Mouse (Mus musculus) layer of hippocampus, adult 18-20 months (tissue): ENCODE results near the gene Papss1. TPM values are rescaled to one million over a fixed set of nuclear protein-coding genes. Genes with fewer than 3 reads are reported as not detected.

Experiments used
- DNase-seq, 2 experiments: peaks; one replicate each; pipeline ENCODE4 v3.0.0; 2022; ENCODE audit warnings: low spot score in 2 of 2
- total RNA-seq, 2 experiments: library from RNA; stranded (reverse); gene quantifications; 2 replicates each; pipeline ENCODE4 v1.2.3; 2021

Gene Papss1
- total RNA-seq, 2 experiments from 2014 or later = 71.5 to 76.5 TPM

DNA sequence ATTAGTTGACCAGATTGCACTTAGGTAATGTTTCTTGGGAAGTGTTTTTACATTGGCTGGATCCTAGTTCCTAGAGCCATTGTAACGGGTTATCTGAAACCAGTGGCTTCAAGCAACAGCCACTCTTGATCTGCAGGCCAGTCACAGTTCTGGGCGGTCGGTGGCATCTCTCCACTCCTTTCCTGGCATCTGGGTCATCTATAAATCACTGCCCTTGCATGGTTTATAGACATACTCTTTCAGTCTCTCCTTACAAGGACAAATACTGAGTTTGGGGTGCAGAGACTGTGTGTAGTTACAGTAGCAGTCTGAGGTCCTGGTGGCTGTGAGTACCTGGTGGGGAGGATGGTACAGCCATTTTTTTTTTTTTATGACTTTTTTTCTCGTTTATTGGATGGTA is 15.5 kb downstream of the Papss1 start:
- DNase-seq = no peak

DNA sequence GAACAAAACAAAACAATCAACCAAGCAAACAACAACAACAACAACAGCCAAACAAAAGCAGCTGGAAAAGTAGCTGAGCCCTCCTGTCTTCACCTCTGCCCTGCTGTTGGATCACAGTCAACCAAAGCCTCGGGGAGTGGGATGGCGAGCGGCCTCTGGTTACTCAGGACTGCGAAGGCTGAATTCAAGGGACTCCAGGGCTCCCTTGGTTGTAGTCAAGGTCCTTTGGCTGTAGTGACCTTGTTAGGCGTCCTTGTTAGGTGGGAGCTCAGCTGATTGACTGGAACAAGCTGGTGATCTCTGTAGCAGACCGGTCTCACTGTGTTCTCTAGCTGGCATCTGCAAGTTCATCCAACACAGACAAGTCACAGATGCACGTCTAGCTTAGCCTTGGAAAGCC is 16.5 kb downstream of the Papss1 start:
- DNase-seq = no peak

DNA sequence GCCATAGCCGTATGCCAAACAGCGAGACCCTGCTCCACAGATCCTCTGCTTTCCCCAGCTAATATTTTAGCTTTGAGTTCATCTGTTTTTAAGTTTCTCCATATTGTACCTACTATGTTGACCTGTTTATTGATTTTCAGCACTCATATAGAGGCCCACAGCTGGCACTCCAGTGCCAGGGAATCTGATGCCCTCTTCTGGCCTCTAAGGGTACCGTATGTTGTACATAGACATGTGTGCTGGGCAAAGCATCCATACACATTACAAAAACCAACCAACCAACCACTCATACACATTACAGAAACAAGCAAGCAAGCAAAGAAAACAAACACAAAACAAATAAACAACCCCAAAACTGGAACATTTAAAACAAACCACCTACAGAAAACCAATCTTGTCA is 22.2 kb downstream of the Papss1 start:
- no peak for DNase-seq

DNA sequence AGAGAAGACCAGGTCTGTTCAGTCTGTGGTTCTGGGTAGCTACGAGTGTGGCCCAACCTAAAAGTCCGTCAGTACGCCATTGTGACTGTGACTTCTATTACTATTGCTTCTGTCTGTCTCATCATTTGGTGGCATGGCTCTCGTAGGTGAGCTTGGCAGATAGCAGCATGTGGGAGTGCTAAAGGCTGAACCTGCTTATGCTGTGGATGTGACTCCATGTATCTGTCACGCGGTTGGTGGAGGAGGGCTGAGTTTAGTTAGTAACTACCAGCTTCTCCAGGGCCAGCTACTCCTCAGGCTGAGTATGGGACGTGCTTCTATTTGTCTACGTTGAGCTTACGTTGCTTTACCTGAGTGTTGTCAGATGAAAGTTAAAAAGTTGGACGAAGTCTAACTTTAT is 23.4 kb downstream of the Papss1 start:
- peak in 1 of 2 experiments; percentile 32 for DNase-seq

DNA sequence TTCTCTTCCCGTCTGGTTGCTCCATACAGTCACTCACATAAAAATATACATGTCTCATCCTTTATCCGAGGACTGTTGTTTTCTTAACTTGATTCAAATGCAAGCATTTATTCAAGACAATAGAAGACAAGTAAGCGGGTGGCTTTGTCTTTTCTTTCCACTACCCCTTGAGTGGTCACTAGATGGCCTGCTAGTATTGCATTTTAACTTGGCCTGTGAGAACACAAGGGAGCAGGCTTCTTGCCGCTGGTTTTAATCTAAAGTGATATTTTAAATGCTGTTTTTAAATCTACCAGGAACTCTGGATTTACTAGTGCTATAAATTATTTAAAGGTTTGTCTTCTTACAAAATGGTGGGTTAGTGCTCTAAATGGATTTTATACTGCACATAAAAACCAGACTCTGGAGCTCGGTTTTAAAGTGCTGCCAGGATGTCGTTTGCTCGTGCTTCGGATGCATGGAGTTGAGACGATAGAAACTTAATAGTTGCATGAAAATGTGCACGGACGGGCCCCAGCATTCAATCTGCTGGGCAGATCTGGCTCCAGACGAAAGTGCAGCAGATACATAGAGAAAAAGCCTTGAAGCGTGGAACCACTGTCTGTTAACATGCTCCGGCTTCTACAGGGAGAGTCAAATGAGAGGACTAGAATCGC is 28.7 kb downstream of the Papss1 start:
- no peak for DNase-seq

DNA sequence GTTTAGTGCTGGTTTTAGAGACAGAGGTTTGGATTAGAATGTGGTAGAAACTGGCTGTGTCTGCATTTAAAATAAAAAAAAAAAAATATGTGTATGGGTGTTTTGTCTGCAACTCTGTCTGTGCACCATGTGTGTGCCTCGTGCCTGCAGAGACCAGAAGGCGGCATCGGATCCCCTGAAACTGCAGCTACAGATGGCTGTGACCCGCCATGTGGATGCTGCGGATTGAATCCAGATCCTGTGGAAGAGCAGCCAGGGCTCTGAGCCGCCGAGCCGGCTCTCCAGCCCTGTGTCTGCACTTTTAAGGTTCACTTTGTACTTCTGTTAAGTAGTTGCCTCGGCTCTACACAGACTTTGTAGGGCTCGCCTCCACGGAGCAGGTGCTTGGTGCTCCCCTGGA is 29.8 kb downstream of the Papss1 start:
- peak; percentile 54 to 83 for DNase-seq

DNA sequence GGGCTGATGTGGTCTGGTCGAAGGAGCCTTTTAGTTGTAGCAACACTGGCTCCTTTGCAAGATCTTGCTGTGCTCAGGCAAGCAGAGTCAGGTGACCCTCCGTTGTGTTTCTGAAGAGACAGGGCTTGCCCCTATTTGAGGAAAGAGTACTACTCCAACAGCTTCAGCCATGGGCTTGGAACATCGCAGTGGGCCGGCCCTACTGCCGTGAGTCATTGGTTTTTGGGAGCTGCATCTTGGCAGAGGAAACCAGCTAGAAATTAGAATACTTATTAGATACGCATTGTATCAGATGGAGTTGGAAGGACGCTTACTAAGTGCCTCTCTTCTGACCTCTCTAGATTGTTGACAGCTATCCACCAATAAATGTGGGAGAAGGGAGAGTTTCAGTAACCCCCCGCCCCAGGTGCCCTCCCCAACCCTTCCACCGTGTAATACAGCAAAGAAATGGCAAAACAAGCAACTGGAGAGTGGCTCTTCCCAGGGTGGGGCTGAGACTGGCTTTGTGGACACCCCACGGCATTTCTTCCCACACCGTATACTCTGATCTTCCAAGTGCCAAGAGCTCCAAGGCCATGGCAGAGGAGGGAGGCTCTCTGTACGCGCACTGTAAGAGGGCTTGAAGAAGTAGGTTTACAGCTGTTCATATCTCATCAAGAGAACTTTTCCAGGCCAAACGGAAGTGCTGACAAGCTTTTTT is 31.1 kb downstream of the Papss1 start:
- no peak for DNase-seq

DNA sequence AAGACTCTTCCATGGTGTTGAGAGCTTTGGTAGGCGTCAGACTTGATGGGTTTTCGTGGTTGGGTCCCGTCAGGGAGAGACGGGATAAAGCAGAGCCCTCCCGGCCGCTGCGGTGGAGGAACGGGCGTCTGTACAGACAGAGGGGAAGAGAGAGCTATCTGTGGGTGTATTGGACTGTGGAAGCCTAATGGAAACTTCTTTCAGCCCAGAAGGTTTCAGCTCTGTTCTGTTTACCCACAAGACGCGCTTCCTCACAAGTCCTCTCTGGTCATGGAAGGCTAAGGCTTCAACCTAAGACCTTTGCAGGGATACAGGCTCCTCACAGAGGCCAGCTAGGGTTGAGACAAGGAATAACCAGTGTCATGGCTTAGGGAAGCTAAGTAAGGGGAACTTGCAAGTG is 36.2 kb downstream of the Papss1 start:
- no peak for DNase-seq

DNA sequence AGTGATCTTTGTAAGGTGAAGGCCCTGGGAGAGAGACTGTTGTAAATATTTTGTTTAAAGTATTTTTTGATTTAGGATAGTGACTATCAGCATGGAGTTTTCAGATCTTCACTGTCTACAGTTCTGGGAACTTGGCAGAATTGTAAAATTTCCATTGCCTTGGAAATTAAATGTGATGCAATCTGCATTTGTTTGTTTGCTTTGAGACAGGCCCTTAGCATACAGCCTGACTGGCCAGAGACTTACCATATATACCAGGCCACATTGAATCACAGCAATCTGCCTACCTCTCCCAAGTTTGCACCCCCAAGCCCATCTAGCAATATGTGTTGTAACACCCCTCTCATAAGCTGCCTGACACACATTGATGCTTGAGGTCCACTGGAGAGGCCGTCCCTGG is 36.8 kb downstream of the Papss1 start:
- DNase-seq = no peak

DNA sequence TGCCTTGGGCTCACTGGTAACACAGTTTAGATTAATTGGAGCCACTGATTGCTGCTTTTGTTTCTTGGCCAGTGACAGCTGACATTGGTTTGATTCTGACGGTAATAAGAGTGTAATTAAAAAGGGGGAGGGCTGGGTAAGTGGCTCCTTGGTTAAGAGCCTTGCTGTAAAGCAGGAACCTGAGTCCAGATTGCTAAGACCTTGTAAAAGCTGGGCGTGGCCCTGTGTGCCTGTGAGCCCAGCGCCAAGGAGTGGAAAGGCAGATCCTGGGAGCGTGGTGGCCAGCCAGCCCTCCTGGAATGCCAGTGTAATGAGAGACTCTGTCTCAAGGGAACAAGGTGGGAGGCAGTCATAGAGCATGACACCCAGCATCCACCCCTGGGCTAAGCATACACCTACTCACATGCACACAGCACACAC is 38.4 kb downstream of the Papss1 start:
- DNase-seq = no peak

DNA sequence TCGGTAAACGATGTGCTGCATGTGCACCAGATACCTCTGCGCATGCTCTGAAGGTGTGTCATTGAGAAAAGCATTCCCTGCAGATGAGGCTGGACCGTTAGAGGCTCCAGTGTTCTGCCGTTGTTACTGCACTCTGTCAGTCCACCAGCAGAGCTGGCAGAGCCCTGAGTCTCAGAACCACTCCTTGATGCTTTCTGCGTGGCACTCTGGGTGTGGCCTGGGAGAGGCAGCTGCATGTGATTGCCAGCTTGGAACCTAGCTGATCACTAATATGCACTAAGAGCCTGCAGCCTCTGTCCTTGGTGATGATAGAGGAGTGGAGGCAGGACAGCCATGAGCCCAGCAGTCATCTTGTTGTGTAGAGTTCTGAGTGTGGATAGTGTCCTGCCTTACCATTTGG is 43.5 kb downstream of the Papss1 start:
- DNase-seq = no peak

DNA sequence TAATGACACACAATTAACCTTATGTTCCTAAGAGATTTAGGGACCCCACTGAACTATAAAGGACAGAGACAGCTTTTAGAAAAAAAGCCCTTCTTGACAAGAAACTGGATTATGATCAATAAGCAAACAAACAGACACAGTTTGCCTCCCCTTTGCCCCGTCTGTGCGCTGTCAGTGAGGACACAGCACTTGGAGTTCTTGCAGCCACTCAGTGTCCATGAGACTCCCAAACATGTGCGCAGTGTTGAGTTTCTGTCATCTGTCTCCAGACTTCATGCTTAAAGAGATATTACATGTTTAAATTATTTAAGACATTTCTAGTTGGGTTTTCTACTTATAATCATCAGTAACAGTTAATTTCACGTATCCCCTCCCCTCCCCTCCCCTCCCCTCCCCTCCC is 45.1 kb downstream of the Papss1 start:
- no peak for DNase-seq

DNA sequence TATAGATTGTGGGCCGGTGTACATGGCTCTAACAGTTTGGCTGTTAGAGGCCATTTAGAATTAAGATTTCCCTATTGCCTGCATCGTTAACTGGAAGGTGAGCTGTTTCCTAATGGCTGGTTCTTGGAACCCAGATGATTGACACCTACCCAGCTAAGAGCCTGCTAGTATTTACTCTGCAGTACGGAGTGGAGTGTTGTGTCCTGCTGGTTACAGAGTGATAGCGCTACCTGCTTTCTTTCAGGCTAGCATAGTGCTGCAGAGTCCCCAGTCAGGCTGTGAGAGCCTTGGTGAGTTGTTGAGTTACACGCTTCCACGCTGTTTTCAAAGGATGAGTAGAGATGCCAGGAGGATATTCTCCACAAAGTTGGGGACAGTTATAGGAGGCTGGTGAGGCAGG is 46.0 kb downstream of the Papss1 start:
- DNase-seq = no peak

DNA sequence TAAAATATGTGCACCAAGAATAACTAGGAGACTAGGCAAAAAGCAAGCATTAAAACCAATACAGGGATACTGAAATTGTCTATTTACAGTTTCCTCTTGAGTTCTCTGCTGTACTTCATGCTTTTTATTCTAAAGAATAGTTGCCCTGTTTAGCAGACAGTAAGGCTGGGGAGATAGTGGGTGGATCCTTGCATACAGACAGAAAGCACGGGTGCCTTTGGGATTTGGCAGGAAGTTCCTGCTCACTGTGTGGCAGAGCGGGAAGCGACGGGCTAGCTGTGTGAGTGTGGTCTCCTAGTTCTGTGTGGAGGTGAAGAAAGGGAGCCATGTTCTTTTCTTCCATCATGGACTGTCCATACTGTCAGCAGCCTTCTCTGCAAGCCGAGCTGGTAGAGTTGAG is 48.3 kb downstream of the Papss1 start:
- peak in 1 of 2 experiments; percentile 28 for DNase-seq

DNA sequence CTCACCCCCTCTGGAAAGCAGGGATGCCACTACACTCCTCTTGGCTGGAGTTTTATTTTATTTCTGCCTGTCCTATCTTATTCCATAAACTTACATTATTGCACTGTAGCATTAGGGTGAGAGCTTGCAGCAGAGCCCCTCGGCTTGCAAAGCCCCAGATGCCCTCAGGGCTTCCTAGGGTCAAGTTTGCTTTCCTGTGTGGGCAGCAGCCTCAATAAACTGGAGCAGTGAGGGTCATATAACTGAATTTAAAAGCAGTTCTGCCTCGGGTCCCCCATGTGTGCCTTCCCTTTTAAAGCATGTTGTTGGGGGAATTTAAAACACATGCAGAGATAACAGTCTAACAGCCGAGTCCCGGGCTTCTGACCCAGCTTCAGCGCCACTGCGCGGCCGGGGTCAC is 49.5 kb downstream of the Papss1 start:
- DNase-seq = no peak

DNA sequence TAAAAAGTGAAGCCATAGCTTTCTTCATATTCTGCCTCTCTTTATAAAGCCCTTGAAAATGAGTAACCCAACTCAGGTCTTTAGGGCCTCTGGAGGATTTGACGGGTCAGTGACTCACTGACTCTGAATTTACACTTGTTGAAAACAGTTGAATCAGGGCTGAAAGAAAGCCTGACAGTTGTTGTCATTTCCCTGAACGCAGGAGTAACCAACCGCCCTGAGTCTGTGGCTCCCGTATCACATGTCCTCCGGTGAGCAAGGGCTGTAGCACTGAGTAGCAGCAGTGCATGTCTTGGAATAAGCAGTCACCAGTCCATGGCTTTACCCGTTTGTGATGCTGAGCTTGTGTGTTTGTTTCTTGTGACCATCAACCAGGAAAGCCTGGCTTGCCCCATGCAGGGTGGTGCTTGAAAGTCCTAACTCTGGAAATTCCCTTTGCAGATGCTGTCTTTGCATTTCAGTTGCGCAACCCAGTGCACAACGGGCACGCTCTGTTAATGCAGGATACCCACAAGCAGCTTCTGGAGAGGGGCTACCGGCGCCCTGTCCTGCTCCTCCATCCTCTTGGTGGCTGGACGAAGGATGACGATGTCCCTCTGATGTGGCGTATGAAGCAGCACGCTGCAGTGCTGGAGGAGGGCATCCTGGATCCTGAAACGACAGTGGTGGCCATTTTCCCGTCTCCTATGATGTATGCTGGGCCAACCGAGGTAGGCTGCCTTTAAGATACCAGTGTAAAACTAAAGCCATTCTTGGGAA is 54.2 kb downstream of the Papss1 start:
- no peak for DNase-seq

DNA sequence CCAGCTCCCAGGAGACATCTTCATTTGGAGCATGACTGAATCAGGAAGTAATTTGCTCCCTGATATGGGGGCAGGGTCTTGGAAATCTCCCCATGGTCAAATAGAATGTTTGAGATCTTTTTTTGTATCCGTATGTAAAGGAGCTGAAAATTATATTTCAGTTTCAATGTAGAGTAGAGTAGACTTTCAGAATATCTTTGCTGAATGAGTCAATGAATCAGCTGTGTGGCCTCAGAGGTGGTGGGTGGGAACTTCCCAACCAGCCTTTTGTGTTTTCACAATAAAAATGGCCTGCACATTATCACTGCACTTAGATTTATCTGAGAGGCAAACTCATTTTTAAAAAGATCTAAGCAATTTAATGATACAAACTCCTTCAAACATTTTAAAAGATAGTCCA is 58.6 kb downstream of the Papss1 start:
- DNase-seq = no peak

DNA sequence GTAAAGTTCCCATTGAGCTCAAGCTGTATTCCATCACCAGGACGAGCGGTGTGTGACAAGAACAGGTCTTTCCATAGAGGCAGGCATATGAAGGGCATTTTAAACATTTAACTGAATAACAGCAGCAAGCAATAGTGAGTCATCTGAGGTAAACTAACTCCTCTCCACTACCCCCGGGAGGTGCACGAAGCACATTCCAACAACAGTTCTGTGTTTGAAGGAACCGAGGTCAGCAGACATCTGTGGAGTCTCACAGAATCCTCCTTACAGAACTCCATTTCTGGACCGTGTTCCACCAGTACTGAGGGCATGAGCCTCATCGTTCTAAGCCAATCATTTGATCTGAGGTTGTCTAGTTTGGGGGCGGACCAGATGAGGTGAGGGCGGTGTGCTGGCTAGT is 59.5 kb downstream of the Papss1 start:
- DNase-seq = no peak

DNA sequence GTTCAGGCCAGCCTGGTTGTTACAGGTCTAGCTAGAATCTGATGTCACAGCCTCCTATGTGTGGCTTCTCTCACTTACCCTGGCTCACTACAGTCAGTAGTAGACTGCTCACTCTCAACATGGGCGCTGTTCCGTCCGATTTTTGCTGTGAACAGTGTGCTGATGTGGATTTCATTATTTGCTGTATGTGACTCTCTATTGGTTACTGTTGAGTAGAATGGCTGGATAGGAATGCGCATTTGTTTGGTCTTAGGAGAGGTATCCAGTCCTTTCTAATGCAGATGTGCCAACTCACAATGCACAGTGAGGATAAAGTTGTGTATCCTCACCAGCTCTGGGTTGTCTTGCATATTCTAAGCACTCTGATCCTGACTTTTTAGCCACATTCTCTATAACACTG is 62.9 kb downstream of the Papss1 start:
- DNase-seq = no peak

DNA sequence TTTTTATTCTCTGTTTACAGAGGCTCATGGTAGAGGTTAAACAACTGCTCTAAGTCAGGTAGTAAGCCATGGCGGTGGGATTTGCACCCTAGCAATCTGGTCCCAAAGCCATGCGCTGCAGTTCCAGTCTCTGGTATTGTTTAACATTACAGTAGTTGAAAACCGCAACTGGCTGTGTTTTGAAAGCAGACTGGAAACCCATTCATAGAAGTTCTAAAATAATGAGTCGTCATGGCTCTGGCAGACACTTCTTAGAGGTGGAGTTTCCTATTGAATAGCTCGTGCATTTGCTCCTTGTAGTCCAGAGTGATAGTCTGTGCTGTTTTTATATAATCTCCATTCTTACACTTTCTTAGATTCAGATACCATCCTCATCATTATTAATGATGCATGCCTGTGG is 63.7 kb downstream of the Papss1 start:
- no peak for DNase-seq

DNA sequence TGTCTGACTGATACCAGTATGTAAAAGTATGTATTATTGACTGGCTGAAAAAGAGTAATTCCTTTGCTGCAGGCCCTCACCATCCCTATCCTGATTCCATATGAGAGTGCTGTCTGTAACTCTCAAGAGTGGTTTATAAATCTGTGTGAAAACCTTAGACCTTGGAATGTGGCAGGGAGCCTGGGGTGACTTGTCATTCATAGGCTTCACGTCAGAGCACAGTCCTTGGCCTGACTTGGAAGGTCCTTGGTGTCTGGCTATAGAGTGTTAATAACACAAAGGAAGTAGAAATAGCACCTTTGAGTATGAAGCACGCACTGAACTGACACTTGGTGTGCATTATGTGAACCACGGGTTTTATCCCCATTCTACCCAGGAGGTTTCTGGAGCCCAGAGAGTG is 64.4 kb downstream of the Papss1 start:
- no peak for DNase-seq
